Mouse (Mus musculus): ENCODE measurements around the gene Slc1a1.

DNA sequence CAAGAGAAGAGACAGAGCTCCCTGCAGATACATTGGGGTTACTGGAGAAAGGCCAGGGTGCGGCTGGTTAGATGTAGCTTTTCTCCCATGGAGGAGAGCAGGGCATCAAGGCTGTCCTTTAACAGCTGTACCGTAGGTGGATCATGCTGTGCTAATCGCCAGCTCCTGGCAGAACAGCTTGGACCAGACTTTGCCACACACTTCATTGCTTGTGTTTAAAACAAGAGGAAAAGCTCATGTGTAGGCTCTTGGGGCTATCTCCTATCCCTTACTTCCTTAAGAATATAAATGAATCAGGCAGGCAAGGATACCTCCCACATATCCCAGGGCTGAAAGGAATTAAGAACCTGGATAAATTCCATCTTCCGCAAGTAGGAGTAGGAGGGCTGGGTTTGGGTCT, 68.0 kb downstream of the Slc1a1 start:
- no peak for TF ChIP-seq POLR2A (IDR thresholded peaks at IDR 0.05; ENCODE audit: extremely low read depth, insufficient read depth, low read length)
- no peak for TF ChIP-seq CTCF (IDR thresholded peaks at IDR 0.05; ENCODE audit: low read depth, low read length)
